Mouse (Mus musculus) T-helper 1 cell (primary cell): Measurements from ENCODE around the gene Stn1.

Experiments
- in situ Hi-C: fragments of 300-600 bp; cut with MboI, MseI; formaldehyde crosslinking; loops from one replicate; pipeline ENCODE4 v1.15.1; 2025; ENCODE audit warnings: high pct_unique_total_duplicates

Gene Stn1

DNA sequence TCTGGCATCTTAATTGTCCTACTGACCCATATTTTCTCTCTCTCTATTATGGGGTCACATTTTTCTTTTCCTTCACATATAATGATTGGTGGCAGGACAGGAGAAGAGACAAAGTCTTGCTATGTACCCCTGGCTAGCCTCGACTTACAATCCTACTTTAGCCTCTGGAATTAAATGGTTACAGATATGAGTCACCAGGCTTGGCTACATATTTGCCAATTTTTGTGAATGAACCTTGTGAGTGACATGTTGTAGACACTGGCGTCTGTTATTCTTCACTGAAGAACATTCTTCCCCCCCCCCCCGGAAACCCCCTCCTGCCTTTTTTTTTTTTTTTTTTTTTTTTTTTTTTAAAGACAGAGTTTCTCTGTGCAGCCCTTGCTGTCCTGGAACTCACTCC, 54.0 kb downstream of the Stn1 start:
- in situ Hi-C loops, result no loop called here

- in situ Hi-C loops, result no loop called here
Measured at GRCm38 (mm10) chr19:47473453-47473852, 63.9 kb downstream of the Stn1 start.

DNA sequence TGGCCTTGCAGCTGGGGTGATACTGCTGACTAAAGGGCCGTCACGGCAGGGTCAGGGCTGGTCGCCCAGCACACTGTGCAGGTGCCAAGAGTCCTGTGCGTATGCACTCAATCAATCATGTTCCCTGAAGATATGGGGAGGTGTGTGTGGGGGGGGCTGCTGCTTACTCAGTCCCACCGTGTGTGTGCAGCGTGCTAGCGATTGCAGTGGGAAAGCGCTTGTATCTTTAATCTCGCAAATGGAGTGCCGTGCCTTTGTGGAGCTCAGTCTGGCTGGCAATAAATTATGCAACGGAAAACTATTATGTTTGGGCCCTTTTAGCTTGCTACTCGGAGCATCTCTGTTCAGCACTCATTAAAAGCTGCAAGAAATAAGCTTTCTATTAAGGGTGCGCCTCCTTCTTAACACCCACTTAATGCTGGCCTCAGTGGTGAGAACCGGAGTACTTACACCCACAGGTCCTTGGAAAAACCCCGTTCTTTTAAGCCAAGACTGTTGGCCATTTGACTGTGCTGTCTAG, 64.4 kb downstream of the Stn1 start:
- in situ Hi-C loops, result no loop called here

- in situ Hi-C loops, result no loop called here
Measured at GRCm38 (mm10) chr19:47471808-47472207, 65.5 kb downstream of the Stn1 start.

DNA sequence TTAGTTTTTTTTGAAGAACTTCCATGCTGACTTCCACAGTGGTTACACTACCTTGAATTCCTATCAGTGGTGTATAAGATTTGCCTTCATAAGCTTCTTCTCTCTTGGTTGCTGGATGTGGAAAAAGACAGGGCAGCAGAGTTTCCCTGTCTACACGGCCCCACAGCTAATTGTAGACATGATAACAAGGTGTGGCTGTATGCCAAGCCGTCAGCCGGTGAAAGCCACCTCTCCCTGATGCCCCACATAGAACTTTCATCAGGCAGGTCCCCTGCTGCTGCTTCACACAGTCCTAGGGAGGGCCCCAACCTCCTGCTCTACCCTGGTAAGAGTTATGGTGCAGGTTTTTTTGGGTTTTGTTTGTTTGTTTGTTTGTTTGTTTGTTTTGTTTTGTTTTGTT, 68.6 kb downstream of the Stn1 start:
- in situ Hi-C loops, result no loop called here

- in situ Hi-C loops, result no loop called here
Measured at GRCm38 (mm10) chr19:47466775-47467174, 70.5 kb downstream of the Stn1 start.

GRCm38 (mm10) chr19:47465467-47465866, 71.8 kb downstream of the Stn1 start:
- in situ Hi-C loops, result no loop called here

DNA sequence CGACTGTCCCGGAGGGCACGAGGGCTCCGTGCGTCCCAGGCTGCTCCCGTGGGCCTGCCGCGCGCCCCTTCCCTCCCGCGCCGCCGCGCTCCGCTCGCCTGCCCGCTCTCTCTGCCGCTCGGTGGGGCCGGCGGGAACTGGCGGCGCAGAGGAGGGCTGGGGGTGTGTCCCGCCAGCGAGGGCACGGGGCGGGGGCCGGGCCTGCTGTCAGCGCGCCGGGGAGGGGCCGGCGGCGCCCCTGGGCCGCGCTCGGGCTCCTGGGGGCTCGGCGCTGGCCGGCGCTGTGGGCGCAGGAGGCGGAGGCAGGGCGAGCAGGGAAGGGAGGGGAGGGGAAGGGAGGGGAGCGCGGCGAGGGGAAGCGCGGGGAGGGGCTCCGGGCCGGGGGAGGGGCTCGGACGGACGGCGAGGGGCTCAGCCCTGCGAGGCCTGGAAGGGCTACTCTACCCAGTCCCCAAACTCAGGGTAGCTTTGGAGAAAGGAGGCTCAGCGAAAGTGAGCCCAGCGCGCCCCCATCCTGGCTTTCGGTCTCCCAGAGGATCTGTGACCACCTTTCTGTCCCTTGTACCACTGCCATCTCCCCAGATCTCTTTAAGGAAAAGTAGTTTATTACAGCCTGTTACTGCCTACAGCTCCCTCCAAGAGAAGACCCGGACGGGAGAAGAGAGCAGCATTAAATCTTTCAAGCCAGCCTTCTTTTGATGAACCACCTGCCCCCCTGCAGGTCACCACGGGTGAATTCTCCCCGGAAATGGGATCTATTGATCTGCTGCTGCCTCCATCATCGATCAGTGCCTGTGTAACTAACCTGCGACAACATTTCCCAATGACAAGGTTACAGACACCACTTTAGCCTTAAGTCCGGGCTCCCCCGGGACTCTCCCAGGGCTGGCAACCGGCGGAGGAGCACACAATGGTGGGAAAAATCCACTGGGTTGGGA, 72.7 kb downstream of the Stn1 start, which contains the start of gene Sh3pxd2a:
Sh3pxd2a (minus strand) TSS at position 98 of the 938 bp plus-strand sequence.
- in situ Hi-C loops, result no loop called here

DNA sequence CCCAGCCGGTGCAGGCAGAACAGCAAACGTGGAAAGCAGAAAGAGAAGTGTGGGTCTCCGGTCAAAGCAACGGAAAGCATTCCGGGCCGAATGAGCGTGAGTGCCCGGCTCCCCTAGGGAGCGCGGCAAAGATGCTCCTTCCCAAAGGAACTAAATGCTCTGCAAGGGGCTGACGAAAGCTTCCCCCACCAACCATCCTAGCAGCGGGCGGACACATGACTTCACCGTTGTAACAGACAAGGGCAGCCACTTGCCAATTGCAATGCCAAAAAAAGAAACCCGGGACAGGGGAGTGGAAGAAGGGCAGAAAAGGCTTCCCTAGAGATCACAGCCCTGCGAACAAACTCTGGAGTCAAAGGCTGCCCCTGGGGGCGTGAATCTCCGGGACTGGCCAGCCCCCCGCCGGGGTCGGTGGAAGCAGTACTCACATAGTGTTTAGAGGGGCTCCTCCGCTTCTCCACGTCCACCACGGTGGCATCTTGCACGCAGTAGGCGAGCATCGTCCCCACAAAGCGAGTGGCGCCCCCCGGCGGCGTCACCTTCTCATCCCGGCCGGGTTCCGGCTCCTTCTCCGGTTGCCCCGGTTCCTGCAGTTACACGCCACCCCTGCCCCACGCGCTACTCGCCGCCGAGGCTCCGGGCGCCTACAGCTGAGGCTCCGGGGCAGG, 73.5 kb downstream of the Stn1 start:
- in situ Hi-C loops, result no loop called here

- in situ Hi-C loops, result no loop called here
Measured at GRCm38 (mm10) chr19:47463206-47463605, 74.1 kb downstream of the Stn1 start.

- in situ Hi-C loops, result no loop called here
Measured at GRCm38 (mm10) chr19:47462725-47463124, 74.6 kb downstream of the Stn1 start.

GRCm38 (mm10) chr19:47461838-47462237, 75.5 kb downstream of the Stn1 start:
- in situ Hi-C loops, result no loop called here

DNA sequence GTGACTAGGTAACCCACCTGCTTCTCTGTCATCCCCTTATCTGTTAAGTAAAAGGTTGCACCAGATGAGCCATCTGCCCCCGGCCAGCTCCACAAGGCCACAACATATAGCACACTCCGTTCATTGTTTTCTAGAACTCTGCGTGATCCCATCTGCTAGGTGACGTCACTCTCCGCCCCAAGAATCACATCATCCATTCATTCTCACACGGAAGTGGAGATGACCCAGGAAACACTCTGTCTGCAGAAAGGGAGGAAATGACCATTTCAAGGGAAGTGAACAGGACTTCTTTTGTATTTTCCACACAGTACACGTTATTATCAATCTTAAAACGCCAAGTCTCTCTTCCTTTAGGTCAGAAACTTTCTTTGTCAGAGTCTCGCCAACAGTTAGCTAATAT, 75.9 kb downstream of the Stn1 start:
- in situ Hi-C loops, result no loop called here

DNA sequence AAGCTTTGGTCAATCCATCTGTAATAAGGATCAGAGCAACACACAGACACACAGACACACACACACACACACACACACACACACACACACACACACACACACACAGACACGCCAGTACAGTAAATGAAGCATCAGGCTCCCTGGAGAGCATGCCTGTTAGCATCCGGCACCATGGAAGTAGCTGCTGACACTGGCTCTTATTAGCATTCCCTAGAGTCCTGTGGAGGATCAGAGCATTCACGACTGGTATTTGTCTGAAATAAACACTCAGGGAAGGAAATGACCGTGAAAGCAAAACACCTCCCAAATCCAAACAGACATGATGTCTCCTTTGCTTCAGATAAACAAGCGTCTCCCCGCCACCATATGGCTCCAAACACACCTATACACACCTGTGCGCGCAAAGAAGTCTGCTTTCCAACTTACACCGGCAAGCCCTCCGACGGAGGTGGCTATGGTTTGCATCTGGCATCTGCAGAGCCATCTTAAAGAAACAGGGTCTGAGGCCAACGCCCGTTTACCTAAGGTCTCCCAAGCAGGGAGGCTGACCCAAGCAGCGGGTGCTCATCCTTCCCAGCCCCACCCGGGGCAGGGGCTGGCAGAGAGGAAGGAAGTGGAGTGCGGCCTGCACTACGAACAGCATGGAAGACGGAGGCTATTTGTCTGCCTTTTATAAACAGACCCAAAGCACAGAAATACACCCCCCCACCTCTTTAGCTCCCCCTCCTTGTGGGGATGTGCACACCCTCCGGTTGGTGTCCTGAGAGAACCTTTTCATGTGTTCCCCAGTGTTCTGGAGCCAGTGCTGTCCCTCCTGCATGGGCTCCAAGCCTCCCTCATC, 77.0 kb downstream of the Stn1 start:
- in situ Hi-C loops, result no loop called here

GRCm38 (mm10) chr19:47459214-47459613, 78.1 kb downstream of the Stn1 start:
- in situ Hi-C loops, result loop anchor here (10.0 kb wide), 1 partner anchor 1414 kb away; the partner anchor contains the start of genes Ldb1 and Pprc1

DNA sequence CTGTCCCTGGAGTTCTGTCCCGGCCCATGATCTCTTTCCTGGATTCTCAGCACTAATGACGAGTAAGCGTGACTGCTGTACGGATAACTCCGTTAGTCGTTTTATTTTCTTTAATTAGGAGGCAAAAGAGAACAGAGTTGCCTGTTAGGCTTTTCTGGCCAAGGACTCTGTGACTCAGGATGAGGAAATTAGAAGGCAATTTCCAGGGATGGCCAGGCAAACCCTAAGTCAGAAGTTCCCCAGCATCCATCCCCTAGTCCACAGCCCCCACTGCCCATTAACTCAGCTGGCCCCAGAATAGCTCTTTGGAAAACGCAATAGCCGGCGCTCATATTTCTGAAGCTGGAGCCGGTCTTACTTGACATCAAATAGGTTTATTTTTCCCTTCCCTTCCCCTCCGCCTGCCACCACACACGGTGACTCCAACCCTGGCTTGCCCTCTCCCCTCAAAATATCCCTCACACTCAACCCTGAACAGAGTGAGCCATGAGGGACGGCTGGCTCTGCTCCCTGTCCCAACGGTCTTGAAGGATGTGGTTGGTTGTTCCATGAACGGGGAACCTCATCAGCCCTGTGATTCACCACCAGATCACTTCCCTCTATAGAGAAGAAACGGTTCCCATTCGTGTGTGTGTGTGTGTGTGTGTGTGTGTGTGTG, 78.7 kb downstream of the Stn1 start:
- in situ Hi-C loops, result loop anchor here (10.0 kb wide), 1 partner anchor 1414 kb away; the partner anchor contains the start of genes Ldb1 and Pprc1

- in situ Hi-C loops, result loop anchor here (10.0 kb wide), 1 partner anchor 1413 kb away; the partner anchor contains the start of genes Ldb1 and Pprc1
Measured at GRCm38 (mm10) chr19:47457711-47458503, 79.4 kb downstream of the Stn1 start.

DNA sequence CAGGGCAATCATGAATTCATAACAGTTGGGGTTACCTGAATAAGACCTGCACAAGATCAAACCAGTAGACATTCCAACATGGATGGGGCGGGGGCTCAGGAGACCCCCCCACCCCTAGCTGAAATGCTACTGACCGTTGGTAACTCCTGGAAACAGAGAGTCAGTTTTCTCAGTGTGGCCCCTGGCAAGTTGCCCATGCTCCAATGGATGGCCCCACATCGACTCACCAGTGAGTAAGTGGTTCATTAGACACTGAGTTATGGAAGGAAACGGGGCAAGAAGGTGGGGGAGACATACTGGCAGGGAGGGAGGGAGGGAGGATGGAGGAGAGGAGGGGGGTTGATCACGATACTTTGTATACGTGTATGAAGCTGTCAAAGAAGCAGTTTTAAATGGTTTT, 81.3 kb downstream of the Stn1 start:
- in situ Hi-C loops, result loop anchor here (10.0 kb wide), 1 partner anchor 1411 kb away; the partner anchor contains the start of genes Ldb1 and Pprc1

DNA sequence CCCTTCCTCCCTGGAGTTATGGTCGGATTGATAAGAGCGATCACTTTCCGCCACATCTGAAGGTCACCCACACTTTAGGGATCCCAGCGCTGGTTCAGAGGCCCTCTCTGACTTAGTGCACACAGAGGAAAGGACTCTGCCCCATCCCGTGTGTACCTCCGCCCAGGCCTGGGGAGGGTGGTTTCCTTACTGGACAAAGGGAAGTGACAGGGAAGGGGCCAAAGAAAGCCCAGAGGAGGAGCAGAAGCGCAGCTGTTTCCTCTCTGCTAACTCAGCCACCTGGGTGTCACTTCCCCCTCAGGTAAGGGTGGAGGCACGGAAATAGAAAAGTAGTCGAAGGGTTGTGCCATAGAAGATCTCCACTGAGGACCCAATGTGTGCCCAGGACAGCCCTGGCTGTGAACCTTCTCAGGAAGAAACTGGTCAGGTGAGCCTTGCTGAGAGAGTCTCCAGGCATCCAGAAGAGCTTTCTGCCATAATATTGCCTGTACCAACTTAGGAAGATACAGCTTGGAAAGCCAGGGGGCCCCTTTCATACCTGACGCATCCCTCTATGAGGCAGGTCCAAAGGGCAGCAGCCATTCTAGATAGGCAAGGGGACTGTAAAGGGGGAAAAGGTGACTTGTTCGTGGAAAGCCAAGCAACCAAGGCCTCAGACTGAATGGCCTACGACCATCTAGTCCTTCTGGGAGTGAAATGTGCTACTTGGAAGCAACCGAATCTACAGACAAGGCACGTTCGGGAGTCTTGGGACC, 82.1 kb downstream of the Stn1 start:
- in situ Hi-C loops, result loop anchor here (10.0 kb wide), 1 partner anchor 1410 kb away; the partner anchor contains the start of genes Ldb1 and Pprc1
